Mouse (Mus musculus) cerebellum, adult 11 months (tissue): ENCODE measurements around the gene Phex.

ENCODE experiments used
- DNase-seq: peaks from one replicate; pipeline ENCODE4 v3.0.0; 2022

The Phex gene

GRCm38 (mm10) chrX:157306796-157307405 lies 108.2 kb downstream of the Phex start:
- DNase-seq = peak; percentile 39

- peak; percentile 18 for DNase-seq
These were observed 109.3 kb downstream of the Phex start for GRCm38 (mm10) chrX:157305852-157306232.

- peak; percentile 42 for DNase-seq
These were observed 109.8 kb downstream of the Phex start for GRCm38 (mm10) chrX:157305193-157305851.

- no peak for DNase-seq
These were observed 122.7 kb downstream of the Phex start for GRCm38 (mm10) chrX:157292411-157292810.

GRCm38 (mm10) chrX:157276581-157276980 lies 138.5 kb downstream of the Phex start:
- DNase-seq = no peak

GRCm38 (mm10) chrX:157273291-157273690 lies 141.8 kb downstream of the Phex start:
- no peak for DNase-seq

- DNase-seq = no peak
These were observed 143.5 kb downstream of the Phex start for GRCm38 (mm10) chrX:157271609-157272008.

- DNase-seq = no peak
These were observed 145.3 kb downstream of the Phex start for GRCm38 (mm10) chrX:157269726-157270305.

GRCm38 (mm10) chrX:157268141-157268540 lies 147.0 kb downstream of the Phex start:
- DNase-seq = no peak

- peak; percentile 47 for DNase-seq
These were observed 212.4 kb downstream of the Phex start for GRCm38 (mm10) chrX:157202736-157203135.

GRCm38 (mm10) chrX:157184167-157184566 lies 230.9 kb downstream of the Phex start:
- peak; percentile 32 for DNase-seq

- no peak for DNase-seq
These were observed 234.3 kb downstream of the Phex start for GRCm38 (mm10) chrX:157180845-157181244.

- DNase-seq = no peak
These were observed 251.0 kb downstream of the Phex start for GRCm38 (mm10) chrX:157164142-157164541.

- DNase-seq = no peak
These were observed 251.7 kb downstream of the Phex start for GRCm38 (mm10) chrX:157163394-157163793.

GRCm38 (mm10) chrX:157144675-157145074 lies 270.4 kb downstream of the Phex start:
- no peak for DNase-seq

GRCm38 (mm10) chrX:157139601-157140000 lies 275.5 kb downstream of the Phex start:
- peak; percentile 33 for DNase-seq
